Mouse (Mus musculus) megakaryocyte, embryonic 14.5 days (primary cell): ENCODE results near the gene C2cd5.

Experiments
- FLI1 ChIP-seq: IDR thresholded peaks from 2 replicates; pipeline ENCODE4 v1.6.1; 2012; ENCODE audit warnings: low read length, inconsistent platforms, mixed read lengths
- GATA1 ChIP-seq: IDR thresholded peaks from 3 replicates; pipeline ENCODE4 v1.6.1; 2012; ENCODE audit warnings: mixed read lengths, low read length, inconsistent platforms, borderline replicate concordance

GRCm38 (mm10) chr6:143143775-143144273, 43.9 kb upstream of the C2cd5 start:
- TF ChIP-seq GATA1 = no peak
- TF ChIP-seq FLI1 = no peak
